8 mouse cellular contexts compared by ENCODE assay signal in the genomic region with DNA sequence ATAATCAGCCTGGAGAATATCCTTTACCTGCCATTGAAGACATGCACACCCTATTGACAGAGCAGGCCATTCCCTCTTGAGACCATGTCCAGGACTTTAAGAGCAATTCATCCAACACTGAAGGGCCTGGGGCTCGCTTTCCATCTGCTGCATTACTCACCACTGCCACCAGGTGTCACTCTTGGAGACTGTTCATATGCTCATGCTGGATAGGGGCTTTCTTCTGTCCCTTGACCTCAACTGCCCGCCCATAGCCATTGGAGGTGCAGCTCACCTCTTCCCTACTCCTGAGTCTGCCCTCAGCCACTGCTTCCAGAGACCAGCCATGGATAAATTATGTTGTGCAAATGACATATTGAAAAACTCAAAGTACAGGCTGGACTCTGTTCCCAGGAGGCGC.
DNase-seq lines count a peak whose midpoint lies in the region; ATAC-seq and TF ChIP-seq lines count a peak whose summit lies in the region.

No protein-coding gene starts in this region.

- no peak overlapping the region for H3K4me3 ChIP-seq in hindbrain, postnatal 0 days (ENCODE audit: low read length)

- peak; percentile 88 for TF ChIP-seq CTCF in hindbrain, postnatal 0 days (IDR thresholded peaks at IDR 0.05; ENCODE audit: low read depth)

- H3K9ac ChIP-seq in hindbrain, postnatal 0 days (replicated peaks; ENCODE audit: low read length), result no peak overlapping the region

- H3K27me3 ChIP-seq in hindbrain, postnatal 0 days (ENCODE audit: insufficient read depth, low read length), result no peaks in the 10 kb centered on the region

- ATAC-seq in cerebellum, adult (ENCODE audit: insufficient number of reproducible peaks, low FRiP score, low TSS enrichment), result no peak
- ATAC-seq in hindbrain, postnatal 0 days, result 0 out of 2 replicates have a peak, but pooled peaks have one; percentile 30

- no peaks in the 10 kb centered on the region for H3K9me3 ChIP-seq in hindbrain, postnatal 0 days (ENCODE audit: low read length)

- H3K4me1 ChIP-seq in hindbrain, postnatal 0 days (ENCODE audit: insufficient read depth, low read length), result no peaks in the 10 kb centered on the region

- H3K4me2 ChIP-seq in hindbrain, postnatal 0 days (ENCODE audit: low read depth, low read length), result no peak overlapping the region

- no peak overlapping the region for H3K27ac ChIP-seq in hindbrain, postnatal 0 days

- H3K36me3 ChIP-seq in hindbrain, postnatal 0 days (ENCODE audit: insufficient read depth, low read length), result no peaks in the 10 kb centered on the region

- DNase-seq in cerebellum, adult 11 months, result peak; percentile 36
- DNase-seq in urinary bladder, postnatal 14 days (ENCODE audit: low spot score), result peak; percentile 36
- DNase-seq in urinary bladder, postnatal 4 days (ENCODE audit: low spot score in 2 of 2), result no peak
- peak; percentile 66 to 70 for DNase-seq in cerebellum, postnatal 4 days (ENCODE audit: low spot score in 2 of 2)
- peak; percentile 60 for DNase-seq in hindbrain, postnatal 0 days (ENCODE audit: low spot score)
- peak; percentile 19 to 22 for DNase-seq in lung, adult 18-20 months
- peak; percentile 60 for DNase-seq in right cerebral cortex, postnatal 14 days

- 39% methylated on average over 3 of the region's 3 CpGs for WGBS in hindbrain, postnatal 0 days

Comparison
In these comparisons a context has a peak if more than half of its experiments do, and no peak if none do; other contexts are left out.
1. DNase-seq: peak in cerebellum, adult 11 months (single experiment), urinary bladder, postnatal 14 days (single experiment), cerebellum, postnatal 4 days (2 of 2), hindbrain, postnatal 0 days (single experiment), lung, adult 18-20 months (2 of 2) and right cerebral cortex, postnatal 14 days (single experiment); none in urinary bladder, postnatal 4 days (0 of 2).